Mouse (Mus musculus): Measurements from ENCODE around the gene Fndc3b. TPM values are rescaled to one million over a fixed set of nuclear protein-coding genes. Genes with fewer than 3 reads are reported as not detected.

Fndc3b gene
- polyA plus RNA-seq, 1 experiment from 2014 or later, result 12.0 TPM

- H3K36me3 ChIP-seq (ENCODE audit: control insufficient read depth, insufficient read depth, low read length), result no peaks in the 10 kb centered on the region
- H3K9ac ChIP-seq (ENCODE audit: low read length), result no peak overlapping the region
- H3K9me3 ChIP-seq (ENCODE audit: control insufficient read depth, low read length), result no peaks in the 10 kb centered on the region
- DNase-seq (ENCODE audit: low spot score) (no peak), ATAC-seq (ENCODE audit: insufficient number of reproducible peaks, low FRiP score, low TSS enrichment, low read depth) (no peak)
- H3K4me1 ChIP-seq (ENCODE audit: control insufficient read depth, insufficient read depth, low read length), result peaks cover 7% of the 10 kb centered on the region; the same call in 1 of the 2 replicates
- H3K4me3 ChIP-seq (ENCODE audit: low read depth, low read length), result peak overlapping the region; percentile 14
- H3K4me2 ChIP-seq (ENCODE audit: low read depth, severe bottlenecking), result peak overlapping the region; percentile 10; the same call in 1 of the 2 replicates
- whole genome bisulfite sequencing, result 2% methylated on average over 77 of the region's 77 CpGs
- H3K27me3 ChIP-seq (ENCODE audit: control insufficient read depth, insufficient read depth, low read length), result peaks cover 41% of the 10 kb centered on the region
- H3K27ac ChIP-seq (replicated peaks; ENCODE audit: low read depth, low read length), result no peak overlapping the region
These were observed 339.1 kb downstream of the Fndc3b start for GRCm38 (mm10) chr3:27371725-27372650.

DNA sequence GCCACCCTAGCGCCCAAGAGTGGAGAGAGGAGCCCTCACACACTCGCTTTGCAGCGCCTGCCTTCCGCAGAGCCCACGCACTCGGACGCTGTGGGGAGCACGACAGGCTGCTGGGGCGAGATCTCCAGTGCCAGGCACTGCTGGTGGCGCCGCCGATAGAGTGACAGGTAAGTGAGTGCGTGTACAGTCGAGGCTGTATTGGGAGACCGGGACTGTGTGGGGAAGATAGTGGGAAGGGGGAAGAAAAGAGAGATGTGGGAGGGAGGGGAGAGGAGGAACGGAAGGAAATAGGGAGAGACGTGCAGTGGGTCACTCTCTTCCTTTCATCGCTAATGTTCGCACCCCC, 339.9 kb downstream of the Fndc3b start, which contains the start of gene Ghsr:
TSS of gene Ghsr (plus strand) at position 76 of the 346 bp plus-strand sequence.
- peaks cover 41% of the 10 kb centered on the region for H3K27me3 ChIP-seq (ENCODE audit: control insufficient read depth, insufficient read depth, low read length)
- ATAC-seq (ENCODE audit: insufficient number of reproducible peaks, low FRiP score, low TSS enrichment, low read depth) (no peak), DNase-seq (ENCODE audit: low spot score) (no peak)
- no peaks in the 10 kb centered on the region for H3K9me3 ChIP-seq (ENCODE audit: control insufficient read depth, low read length)
- H3K4me1 ChIP-seq (ENCODE audit: control insufficient read depth, insufficient read depth, low read length), result peaks cover 7% of the 10 kb centered on the region; the same call in 1 of the 2 replicates
- H3K9ac ChIP-seq (ENCODE audit: low read length), result no peak within 1 kb of the TSS
- H3K4me2 ChIP-seq (ENCODE audit: low read depth, severe bottlenecking), result peak within 1 kb of the TSS; percentile 10; the same call in 1 of the 2 replicates
- no peaks in the 10 kb centered on the region for H3K36me3 ChIP-seq (ENCODE audit: control insufficient read depth, insufficient read depth, low read length)
- under 1% methylated on average over 19 of the region's 19 CpGs for WGBS
- H3K4me3 ChIP-seq (ENCODE audit: low read depth, low read length), result peak within 1 kb of the TSS; percentile 14
- H3K27ac ChIP-seq (replicated peaks; ENCODE audit: low read depth, low read length), result no peak within 1 kb of the TSS

DNA sequence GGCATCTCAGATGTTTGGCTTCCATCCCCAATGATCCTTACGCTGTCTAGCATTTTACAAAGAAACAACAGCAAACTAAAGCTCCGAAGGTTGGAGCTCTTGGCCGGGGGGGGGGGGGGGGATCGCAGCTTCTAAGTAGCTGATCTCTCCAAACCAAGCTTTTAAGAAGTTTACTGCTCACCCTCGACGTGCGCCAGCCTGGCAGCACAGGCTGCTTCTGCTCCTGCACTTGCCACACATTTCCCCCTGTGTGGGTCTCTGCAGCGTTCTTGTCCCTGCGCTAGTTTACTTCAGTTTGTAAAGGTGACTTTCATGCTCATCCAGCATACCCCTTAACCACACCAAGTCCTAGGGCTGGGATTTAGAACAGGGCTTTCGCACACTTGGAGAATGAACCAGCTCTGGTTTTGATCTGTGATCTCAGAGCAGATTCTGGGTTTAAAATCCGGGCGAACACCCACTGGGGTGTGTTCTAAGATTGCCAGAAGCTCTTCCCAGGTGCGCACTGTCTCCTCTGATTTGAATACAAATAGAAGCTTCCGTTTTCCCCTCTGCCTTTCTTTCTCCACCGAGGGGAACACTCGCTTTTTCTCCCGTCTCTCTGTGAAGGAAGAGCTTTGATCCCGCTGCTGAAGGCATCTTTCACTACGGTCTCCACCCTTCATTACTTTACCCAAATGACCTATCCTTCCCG, 340.4 kb downstream of the Fndc3b start:
- Histone ChIP-seq H3K27me3 (ENCODE audit: control insufficient read depth, insufficient read depth, low read length) (peaks cover 41% of the 10 kb centered on the region), H3K4me2 (ENCODE audit: low read depth, severe bottlenecking) (no peak overlapping the region), H3K9ac (ENCODE audit: low read length) (no peak overlapping the region), H3K4me1 (ENCODE audit: control insufficient read depth, insufficient read depth, low read length) (peaks cover 7% of the 10 kb centered on the region; the same call in 1 of the 2 replicates), H3K9me3 (ENCODE audit: control insufficient read depth, low read length) (no peaks in the 10 kb centered on the region), H3K4me3 (ENCODE audit: low read depth, low read length) (no peak overlapping the region), H3K36me3 (ENCODE audit: control insufficient read depth, insufficient read depth, low read length) (no peaks in the 10 kb centered on the region), H3K27ac (replicated peaks; ENCODE audit: low read depth, low read length) (no peak overlapping the region)
- no peak for ATAC-seq (ENCODE audit: insufficient number of reproducible peaks, low FRiP score, low TSS enrichment, low read depth)
- 3% methylated on average over 20 of the region's 20 CpGs for WGBS
- no peak for DNase-seq (ENCODE audit: low spot score)

GRCm38 (mm10) chr3:27370125-27370524, 341.0 kb downstream of the Fndc3b start:
- DNase-seq (ENCODE audit: low spot score), result peak; percentile 89
- Histone ChIP-seq H3K9ac (ENCODE audit: low read length) (no peak overlapping the region), H3K36me3 (ENCODE audit: control insufficient read depth, insufficient read depth, low read length) (no peaks in the 10 kb centered on the region), H3K4me1 (ENCODE audit: control insufficient read depth, insufficient read depth, low read length) (peaks cover 7% of the 10 kb centered on the region; the same call in 1 of the 2 replicates), H3K4me2 (ENCODE audit: low read depth, severe bottlenecking) (no peak overlapping the region), H3K4me3 (ENCODE audit: low read depth, low read length) (no peak overlapping the region), H3K27ac (replicated peaks; ENCODE audit: low read depth, low read length) (no peak overlapping the region), H3K9me3 (ENCODE audit: control insufficient read depth, low read length) (no peaks in the 10 kb centered on the region), H3K27me3 (ENCODE audit: control insufficient read depth, insufficient read depth, low read length) (peaks cover 41% of the 10 kb centered on the region)
- ATAC-seq (ENCODE audit: insufficient number of reproducible peaks, low FRiP score, low TSS enrichment, low read depth), result no peak
- 4% methylated on average over 10 of the region's 10 CpGs for WGBS

Small RNA genes within 50 kb of the gene (microRNA-seq; reads per million reads assigned to microRNA genes)
- not detected for gene Mir3092

Other genes with a start within 250 kb of the Fndc3b start
- gene Tmem212, start 185.1 kb upstream of the Fndc3b start, polyA plus RNA-seq (2014; fragmentation: Nextera tagmentation; extraction: Ambion mirVana), result not detected in 2 replicates
- 1.7 and 2.0 TPM in 2 replicates for gene Pld1, start 227.4 kb upstream of the Fndc3b start, polyA plus RNA-seq (2014; fragmentation: Nextera tagmentation; extraction: Ambion mirVana)